Mouse (Mus musculus): ENCODE measurements around the gene Hist1h3b. TPM values are rescaled to one million over a fixed set of nuclear protein-coding genes. Genes with fewer than 3 reads are reported as not detected.
"Not testable (repeated sequence)": the region's sequence is repeated elsewhere in the genome, so short reads cannot be mapped to it uniquely, and the experiment has no call there.

The Hist1h3b gene
- polyA plus RNA-seq, 1 experiment from 2014 or later = 0.51 TPM

- no peaks in the 10 kb centered on the region for H3K27me3 ChIP-seq (ENCODE audit: control insufficient read depth, insufficient read depth, low read length)
- 3% methylated on average over 34 of the region's 34 CpGs for WGBS
- peaks cover 7% of the 10 kb centered on the region for H3K4me1 ChIP-seq (ENCODE audit: control insufficient read depth, insufficient read depth, low read length)
- peak within 1 kb of the TSS; percentile 51 for H3K9ac ChIP-seq (replicated peaks; ENCODE audit: low read depth, low read length)
- no peaks in the 10 kb centered on the region for H3K9me3 ChIP-seq (ENCODE audit: control insufficient read depth, low read length)
- H3K4me3 ChIP-seq (ENCODE audit: low read depth, low read length) = peak within 1 kb of the TSS; percentile 45
- peak; percentile 78 for ATAC-seq (ENCODE audit: low read depth)
- H3K27ac ChIP-seq (ENCODE audit: low read depth, low read length) = peak within 1 kb of the TSS; percentile 63; the same call in 1 of the 2 replicates
- peak within 1 kb of the TSS; percentile 59 for H3K4me2 ChIP-seq (ENCODE audit: low read depth, low read length)
- H3K36me3 ChIP-seq (ENCODE audit: control insufficient read depth, insufficient read depth, low read length) = no peaks in the 10 kb centered on the region
Observed at GRCm38 (mm10) chr13:23763586-23764323, 11.7 kb downstream of the Hist1h3b start, which contains the start of gene Hist1h1a. Gene Hist1h1a (plus strand): TSS chr13:23763666.

GRCm38 (mm10) chr13:23764324-23765171, 12.5 kb downstream of the Hist1h3b start:
- 37% methylated on average over 12 of the region's 12 CpGs for WGBS
- Histone ChIP-seq H3K4me1 (ENCODE audit: control insufficient read depth, insufficient read depth, low read length) (peaks cover 7% of the 10 kb centered on the region), H3K4me2 (ENCODE audit: low read depth, low read length) (peak overlapping the region; percentile 59), H3K9me3 (ENCODE audit: control insufficient read depth, low read length) (no peaks in the 10 kb centered on the region), H3K4me3 (ENCODE audit: low read depth, low read length) (peak overlapping the region; percentile 45), H3K9ac (replicated peaks; ENCODE audit: low read depth, low read length) (peak overlapping the region; percentile 51), H3K27me3 (ENCODE audit: control insufficient read depth, insufficient read depth, low read length) (no peaks in the 10 kb centered on the region), H3K27ac (ENCODE audit: low read depth, low read length) (no peak overlapping the region), H3K36me3 (ENCODE audit: control insufficient read depth, insufficient read depth, low read length) (no peaks in the 10 kb centered on the region)
- no peak for ATAC-seq (ENCODE audit: low read depth)

GRCm38 (mm10) chr13:23765172-23765513, 13.1 kb downstream of the Hist1h3b start:
- H3K27ac ChIP-seq (ENCODE audit: low read depth, low read length) = no peak overlapping the region
- H3K4me3 ChIP-seq (ENCODE audit: low read depth, low read length) = no peak overlapping the region
- no peak for ATAC-seq (ENCODE audit: low read depth)
- H3K4me2 ChIP-seq (ENCODE audit: low read depth, low read length) = no peak overlapping the region
- no peaks in the 10 kb centered on the region for H3K9me3 ChIP-seq (ENCODE audit: control insufficient read depth, low read length)
- H3K36me3 ChIP-seq (ENCODE audit: control insufficient read depth, insufficient read depth, low read length) = no peaks in the 10 kb centered on the region
- no peak overlapping the region for H3K9ac ChIP-seq (replicated peaks; ENCODE audit: low read depth, low read length)
- WGBS = 65% methylated on average over 1 of the region's 1 CpGs
- peaks cover 7% of the 10 kb centered on the region for H3K4me1 ChIP-seq (ENCODE audit: control insufficient read depth, insufficient read depth, low read length)
- H3K27me3 ChIP-seq (ENCODE audit: control insufficient read depth, insufficient read depth, low read length) = no peaks in the 10 kb centered on the region

GRCm38 (mm10) chr13:23766772-23767171, 14.7 kb downstream of the Hist1h3b start:
- H3K36me3 ChIP-seq (ENCODE audit: control insufficient read depth, insufficient read depth, low read length) = no peaks in the 10 kb centered on the region

GRCm38 (mm10) chr13:23768834-23769397, 16.8 kb downstream of the Hist1h3b start:
- no peak overlapping the region for H3K4me3 ChIP-seq (ENCODE audit: low read depth, low read length)
- H3K27ac ChIP-seq (ENCODE audit: low read depth, low read length) = no peak overlapping the region
- peaks cover 10% of the 10 kb centered on the region for H3K4me1 ChIP-seq (ENCODE audit: control insufficient read depth, insufficient read depth, low read length)
- no peaks in the 10 kb centered on the region for H3K27me3 ChIP-seq (ENCODE audit: control insufficient read depth, insufficient read depth, low read length)
- H3K9ac ChIP-seq (replicated peaks; ENCODE audit: low read depth, low read length) = no peak overlapping the region
- H3K36me3 ChIP-seq (ENCODE audit: control insufficient read depth, insufficient read depth, low read length) = no peaks in the 10 kb centered on the region
- WGBS = 44% methylated on average over 5 of the region's 5 CpGs
- no peak for ATAC-seq (ENCODE audit: low read depth)
- no peaks in the 10 kb centered on the region for H3K9me3 ChIP-seq (ENCODE audit: control insufficient read depth, low read length)
- no peak overlapping the region for H3K4me2 ChIP-seq (ENCODE audit: low read depth, low read length)

More at GRCm38 (mm10) chr13:23766772-23767171, 14.7 kb downstream of the Hist1h3b start:
- Histone ChIP-seq H3K9ac (replicated peaks; ENCODE audit: low read depth, low read length) (no peak overlapping the region), H3K4me2 (ENCODE audit: low read depth, low read length) (no peak overlapping the region), H3K9me3 (ENCODE audit: control insufficient read depth, low read length) (no peaks in the 10 kb centered on the region), H3K27ac (ENCODE audit: low read depth, low read length) (no peak overlapping the region), H3K27me3 (ENCODE audit: control insufficient read depth, insufficient read depth, low read length) (no peaks in the 10 kb centered on the region), H3K4me3 (ENCODE audit: low read depth, low read length) (no peak overlapping the region), H3K4me1 (ENCODE audit: control insufficient read depth, insufficient read depth, low read length) (peaks cover 7% of the 10 kb centered on the region)
- ATAC-seq (ENCODE audit: low read depth) = no peak

GRCm38 (mm10) chr13:23769613-23770012, 17.5 kb downstream of the Hist1h3b start, which contains the start of gene Trim38:
Gene Trim38 (plus strand): TSS chr13:23769913.
- 89% methylated on average over 2 of the region's 2 CpGs for WGBS
- H3K4me2 ChIP-seq (ENCODE audit: low read depth, low read length) = not testable (repeated sequence)

GRCm38 (mm10) chr13:23772561-23773313, 20.7 kb downstream of the Hist1h3b start:
- Histone ChIP-seq H3K4me2 (ENCODE audit: low read depth, low read length) (peak overlapping the region; percentile 40), H3K36me3 (ENCODE audit: control insufficient read depth, insufficient read depth, low read length) (no peaks in the 10 kb centered on the region)

More at GRCm38 (mm10) chr13:23769613-23770012, 17.5 kb downstream of the Hist1h3b start, which contains the start of gene Trim38:
- H3K9ac ChIP-seq (replicated peaks; ENCODE audit: low read depth, low read length); H3K4me3 ChIP-seq (ENCODE audit: low read depth, low read length); ATAC-seq (ENCODE audit: low read depth); H3K27me3 ChIP-seq (ENCODE audit: control insufficient read depth, insufficient read depth, low read length); H3K27ac ChIP-seq (ENCODE audit: low read depth, low read length); H3K9me3 ChIP-seq (ENCODE audit: control insufficient read depth, low read length); H3K36me3 ChIP-seq (ENCODE audit: control insufficient read depth, insufficient read depth, low read length); H3K4me1 ChIP-seq (ENCODE audit: control insufficient read depth, insufficient read depth, low read length): not testable (repeated sequence)

GRCm38 (mm10) chr13:23778339-23778738, 26.3 kb downstream of the Hist1h3b start:
- no peak overlapping the region for H3K4me3 ChIP-seq (ENCODE audit: low read depth, low read length)
- no peaks in the 10 kb centered on the region for H3K4me1 ChIP-seq (ENCODE audit: control insufficient read depth, insufficient read depth, low read length)
- H3K27me3 ChIP-seq (ENCODE audit: control insufficient read depth, insufficient read depth, low read length) = no peaks in the 10 kb centered on the region
- H3K4me2 ChIP-seq (ENCODE audit: low read depth, low read length) = no peak overlapping the region
- WGBS = 94% methylated on average over 7 of the region's 7 CpGs
- no peak overlapping the region for H3K27ac ChIP-seq (ENCODE audit: low read depth, low read length)
- ATAC-seq (ENCODE audit: low read depth) = no peak
- no peak overlapping the region for H3K9ac ChIP-seq (replicated peaks; ENCODE audit: low read depth, low read length)
- no peaks in the 10 kb centered on the region for H3K9me3 ChIP-seq (ENCODE audit: control insufficient read depth, low read length)
- no peaks in the 10 kb centered on the region for H3K36me3 ChIP-seq (ENCODE audit: control insufficient read depth, insufficient read depth, low read length)

More at GRCm38 (mm10) chr13:23772561-23773313, 20.7 kb downstream of the Hist1h3b start:
- Histone ChIP-seq H3K9ac (replicated peaks; ENCODE audit: low read depth, low read length) (no peak overlapping the region), H3K27ac (ENCODE audit: low read depth, low read length) (no peak overlapping the region), H3K27me3 (ENCODE audit: control insufficient read depth, insufficient read depth, low read length) (no peaks in the 10 kb centered on the region), H3K4me3 (ENCODE audit: low read depth, low read length) (no peak overlapping the region), H3K4me1 (ENCODE audit: control insufficient read depth, insufficient read depth, low read length) (0 out of 2 replicates have a peak, but pooled peaks cover 3% of the 10 kb centered on the region), H3K9me3 (ENCODE audit: control insufficient read depth, low read length) (no peaks in the 10 kb centered on the region)
- WGBS = 30% methylated on average over 21 of the region's 21 CpGs
- ATAC-seq (ENCODE audit: low read depth) = peak; percentile 93

All from neural tube, embryonic 14.5 days (tissue).